Comparison of ENCODE assay signal across 8 mouse cellular contexts in the genomic region with DNA sequence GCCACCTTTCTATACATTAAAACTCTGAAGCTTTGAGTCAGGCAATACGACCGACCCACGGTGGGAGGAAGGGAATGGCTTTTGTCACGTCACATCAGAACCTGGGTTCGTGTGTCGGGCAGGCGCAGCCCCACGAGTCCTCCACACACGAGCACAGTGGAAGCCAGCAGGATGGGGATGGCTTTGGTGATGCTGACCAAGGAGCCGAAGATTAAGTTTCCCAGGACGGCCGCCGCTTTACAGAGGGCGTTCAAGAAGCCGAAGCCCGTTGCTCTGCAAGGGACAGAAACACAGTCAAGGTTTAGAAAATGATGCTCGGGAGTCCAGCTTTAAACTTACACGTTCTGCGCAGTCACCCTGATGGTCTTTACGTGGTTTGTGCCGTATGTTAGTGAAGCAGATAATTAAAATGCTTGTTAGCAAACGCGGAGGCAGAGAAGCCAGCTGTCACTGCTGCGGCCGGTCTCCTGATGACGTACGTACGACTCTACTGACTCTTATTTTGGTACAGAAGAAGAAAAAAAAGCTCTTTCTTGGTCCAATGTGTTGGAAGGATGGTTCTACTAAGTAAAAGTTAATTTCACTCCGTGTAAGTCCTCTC.
DNase-seq lines count a peak whose midpoint lies in the region; ATAC-seq and TF ChIP-seq lines count a peak whose summit lies in the region.

No protein-coding gene starts in this region.

- H3K4me3 ChIP-seq in cerebellum, adult 2 months (replicated peaks; ENCODE audit: insufficient read depth, low read depth, low read length), result peak overlapping the region; percentile 46
- H3K4me3 ChIP-seq in limb, embryonic 10.5 days, result peak overlapping the region; percentile 49
- peak overlapping the region; percentile 39 for H3K4me3 ChIP-seq in midbrain, embryonic 15.5 days

- H3K4me2 ChIP-seq in midbrain, embryonic 15.5 days, result peak overlapping the region; percentile 65

- peak; percentile 16 to 37 for DNase-seq in cerebellum, adult 2 months
- DNase-seq in cerebellum, postnatal 4 days (ENCODE audit: low spot score in 2 of 2), result no peak
- DNase-seq in cerebellum, postnatal 14 days, result peak; percentile 22 to 25
- peak; percentile 36 to 50 for DNase-seq in frontal cortex, postnatal 10 days (ENCODE audit: low spot score in 2 of 2)
- peak; percentile 87 for DNase-seq in induced T-regulatory cell, adult 2 months (ENCODE audit: low read depth)
- peak; percentile 60 for DNase-seq in limb, embryonic 10.5 days (ENCODE audit: low spot score)
- peak; percentile 86 for DNase-seq in telencephalon, adult 2 months (ENCODE audit: low read depth, low spot score)

- H3K4me1 ChIP-seq in cerebellum, adult 2 months (ENCODE audit: control insufficient read depth, insufficient read depth, low read length), result no peaks in the 10 kb centered on the region
- H3K4me1 ChIP-seq in limb, embryonic 10.5 days, result peaks cover 24% of the 10 kb centered on the region
- H3K4me1 ChIP-seq in midbrain, embryonic 15.5 days, result peaks cover 40% of the 10 kb centered on the region

- H3K9me3 ChIP-seq in limb, embryonic 10.5 days (replicated peaks), result no peaks in the 10 kb centered on the region
- no peaks in the 10 kb centered on the region for H3K9me3 ChIP-seq in midbrain, embryonic 15.5 days

- H3K27me3 ChIP-seq in cerebellum, adult 2 months (ENCODE audit: control insufficient read depth, insufficient read depth, low read length), result no peaks in the 10 kb centered on the region
- peaks cover 11% of the 10 kb centered on the region for H3K27me3 ChIP-seq in limb, embryonic 10.5 days (ENCODE audit: low read depth, poor library complexity, severe bottlenecking)
- no peaks in the 10 kb centered on the region for H3K27me3 ChIP-seq in midbrain, embryonic 15.5 days (replicated peaks)

- peak; percentile 40 for ATAC-seq in midbrain, embryonic 15.5 days (replicated peaks)

- H3K36me3 ChIP-seq in limb, embryonic 10.5 days, result no peaks in the 10 kb centered on the region
- no peaks in the 10 kb centered on the region for H3K36me3 ChIP-seq in midbrain, embryonic 15.5 days (replicated peaks)

- WGBS in cerebellum, adult 2 months, result 12% methylated on average over 29 of the region's 29 CpGs
- WGBS in limb, embryonic 10.5 days, result 25% methylated on average over 29 of the region's 29 CpGs
- 4% methylated on average over 29 of the region's 29 CpGs for WGBS in midbrain, embryonic 15.5 days

- TF ChIP-seq POLR2A in cerebellum, adult 2 months (IDR thresholded peaks at IDR 0.05; ENCODE audit: borderline replicate concordance, insufficient read depth, low read length), result no peak

- H3K27ac ChIP-seq in cerebellum, adult 2 months (ENCODE audit: insufficient read depth, low read length), result no peak overlapping the region
- peak overlapping the region; percentile 37; the same call in 1 of the 2 replicates for H3K27ac ChIP-seq in limb, embryonic 10.5 days
- H3K27ac ChIP-seq in midbrain, embryonic 15.5 days, result no peak overlapping the region

- TF ChIP-seq CTCF in cerebellum, adult 2 months (IDR thresholded peaks at IDR 0.05; ENCODE audit: borderline replicate concordance, insufficient read depth, low read depth, low read length), result no peak

- H3K9ac ChIP-seq in midbrain, embryonic 15.5 days, result peak overlapping the region; percentile 19

Comparison
In these comparisons a context has a peak if more than half of its experiments do, and no peak if none do; other contexts are left out.
1. DNase-seq: peak in cerebellum, adult 2 months (2 of 2), cerebellum, postnatal 14 days (2 of 2), frontal cortex, postnatal 10 days (2 of 2), induced T-regulatory cell, adult 2 months (single experiment), limb, embryonic 10.5 days (single experiment) and telencephalon, adult 2 months (single experiment); none in cerebellum, postnatal 4 days (0 of 2).
2. Peak in every context shown above with its lines, with median percentiles within 50 percentile points of each other: H3K4me3 ChIP-seq.